Mouse (Mus musculus): ENCODE measurements at regions not wholly inside any gene's neighbourhood (a gene's known extent, or its start where the extent isn't known, plus 50 kb on each side); places are given as distances from the start of the nearest gene placed in this dataset.
A peak's percentile ranks its signal among the peaks of the same experiment; 100 is the strongest.

DNA sequence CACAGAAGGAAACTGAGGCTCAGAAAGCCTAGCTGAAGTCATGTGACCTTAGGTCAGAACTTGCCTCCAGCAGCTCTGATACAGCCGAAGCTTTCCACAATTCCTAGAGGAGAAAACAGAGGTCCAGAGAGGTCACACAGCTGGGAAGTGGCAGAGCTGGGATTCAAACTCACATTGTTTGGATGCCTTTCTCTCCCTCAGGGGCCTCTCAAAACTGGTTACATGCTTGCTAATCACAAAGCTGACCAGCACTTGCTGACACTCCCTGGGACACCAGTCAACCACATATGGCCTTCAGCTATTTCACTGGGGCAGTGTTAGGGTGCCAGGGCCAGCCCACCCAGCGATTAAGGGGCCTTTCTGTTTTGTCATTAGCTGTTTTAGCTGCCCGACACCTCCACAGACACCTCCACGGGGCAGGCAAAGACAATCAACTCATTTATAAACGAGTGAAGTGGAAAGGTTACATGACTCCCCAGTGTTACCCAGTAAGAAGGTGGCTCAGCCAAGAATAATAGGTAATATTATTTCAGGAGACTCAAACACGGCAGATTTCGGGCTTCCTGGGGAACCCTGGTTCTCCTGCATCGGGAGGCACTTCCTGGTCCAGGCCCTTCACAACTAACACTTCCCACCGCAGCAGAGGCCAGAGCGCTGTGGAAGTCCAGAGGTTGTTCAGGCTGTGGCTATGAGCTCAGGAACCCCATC, 71.4 kb downstream of the 2410131K14Rik start:
- no peak for DNase-seq (ENCODE audit: extremely low spot score in 1 of 2, low spot score in 1 of 2)

DNA sequence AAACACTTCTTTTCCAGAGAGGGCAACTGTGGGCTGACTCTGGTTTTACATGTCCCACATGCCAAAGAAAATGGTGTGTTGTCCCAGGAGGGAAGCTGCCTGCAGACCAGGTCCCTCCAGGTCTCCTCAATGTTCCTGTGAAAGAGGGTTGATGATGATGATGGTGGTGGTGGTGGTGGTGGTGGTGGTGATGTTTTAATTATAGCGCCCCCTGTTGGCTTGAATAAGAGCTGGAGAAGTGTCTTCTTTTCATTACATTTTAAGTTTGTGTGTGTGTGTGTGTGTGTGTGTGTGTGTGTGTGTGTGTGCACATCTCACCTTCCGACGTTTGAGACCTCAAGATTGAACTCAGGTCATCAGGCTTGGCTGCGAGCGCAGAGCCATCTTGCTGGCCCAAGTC, 73.0 kb downstream of the 2410131K14Rik start:
- no peak for DNase-seq (ENCODE audit: extremely low spot score in 1 of 2, low spot score in 1 of 2)

DNA sequence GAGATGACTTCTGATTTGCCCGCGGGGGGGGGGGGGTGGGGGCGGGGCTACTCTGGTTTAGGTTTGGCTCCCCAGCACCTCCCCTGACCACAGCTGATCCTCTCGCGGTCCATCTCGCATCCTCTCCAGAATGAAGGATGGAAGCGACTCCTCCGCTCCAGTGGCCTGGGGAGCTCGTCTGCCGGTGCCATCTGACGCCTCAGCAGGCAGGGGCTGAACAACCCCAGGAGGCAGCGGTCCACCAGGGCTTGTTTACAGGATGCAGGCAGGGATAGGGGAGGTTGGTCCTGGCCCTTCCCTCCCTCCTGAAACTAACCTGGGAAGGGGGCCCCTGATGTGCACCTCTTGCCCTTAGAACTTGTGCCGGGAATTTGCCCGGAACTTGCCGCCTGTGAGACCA, 73.9 kb downstream of the 2410131K14Rik start:
- no peak for DNase-seq (ENCODE audit: extremely low spot score in 1 of 2, low spot score in 1 of 2)

- DNase-seq (ENCODE audit: extremely low spot score in 1 of 2, low spot score in 1 of 2) = no peak
Measured at GRCm38 (mm10) chr5:118321719-118322455, 76.9 kb downstream of the 2410131K14Rik start.

- DNase-seq (ENCODE audit: extremely low spot score in 1 of 2, low spot score in 1 of 2) = no peak
Measured at GRCm38 (mm10) chr5:118323151-118323550, 78.1 kb downstream of the 2410131K14Rik start.

GRCm38 (mm10) chr5:118326837-118327541, 82.0 kb downstream of the 2410131K14Rik start:
- DNase-seq (ENCODE audit: extremely low spot score in 1 of 2, low spot score in 1 of 2) = peak; percentile 35 to 43

DNA sequence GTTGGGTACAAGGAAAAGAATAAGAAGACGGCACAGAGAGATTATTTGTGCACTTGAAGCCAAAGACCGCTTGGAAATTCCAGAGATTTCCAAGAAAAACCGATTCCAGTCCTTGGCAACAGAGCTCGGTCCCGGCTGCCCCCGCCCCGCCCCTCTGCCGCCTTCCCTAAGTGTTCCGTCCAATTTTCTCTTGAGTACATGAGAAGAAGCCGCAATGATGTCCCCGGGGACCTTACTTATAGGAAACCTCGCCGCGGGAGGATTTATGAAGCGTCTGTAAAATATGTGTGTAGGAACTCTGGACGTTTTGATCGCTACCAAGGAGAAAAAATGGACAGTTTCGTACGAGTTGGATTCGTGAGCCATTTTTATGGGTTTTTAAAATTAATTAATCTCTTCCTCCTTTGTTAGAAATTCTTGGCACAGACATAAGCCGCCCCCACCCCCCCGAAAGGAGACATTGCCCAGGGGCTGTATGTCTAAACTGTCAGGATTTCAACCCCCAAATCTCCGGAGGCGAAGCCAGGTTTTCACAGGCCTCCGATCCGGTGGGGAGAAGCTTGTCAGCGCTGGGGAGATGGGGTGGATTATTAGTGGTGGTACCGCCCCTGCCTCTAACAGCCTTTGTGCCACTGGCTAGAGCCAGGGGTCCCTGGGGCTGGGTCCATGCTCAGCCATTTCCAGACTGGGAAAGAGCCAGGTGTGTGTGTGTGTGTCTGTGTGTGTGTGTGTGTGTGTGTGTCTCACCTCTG, 83.1 kb downstream of the 2410131K14Rik start:
- DNase-seq (ENCODE audit: extremely low spot score in 1 of 2, low spot score in 1 of 2) = no peak

GRCm38 (mm10) chr5:118329143-118329542, 84.1 kb downstream of the 2410131K14Rik start:
- DNase-seq (ENCODE audit: extremely low spot score in 1 of 2, low spot score in 1 of 2) = no peak

DNA sequence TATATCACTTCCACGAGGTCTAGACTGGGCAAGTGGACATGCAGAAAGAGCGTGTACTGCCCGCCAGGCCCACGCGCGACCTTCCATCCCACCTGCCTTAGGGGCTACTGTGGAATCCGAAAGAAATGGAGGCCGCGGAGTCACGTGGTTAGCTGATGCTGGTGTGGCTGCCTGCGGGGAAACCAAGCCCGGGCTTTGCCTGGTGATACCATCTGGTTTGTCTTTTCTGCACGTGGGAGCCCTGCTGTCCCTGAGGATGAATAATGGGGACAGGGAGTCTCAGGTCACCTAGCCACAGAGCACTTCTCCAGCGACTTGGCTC, 86.2 kb downstream of the 2410131K14Rik start:
- no peak for DNase-seq (ENCODE audit: extremely low spot score in 1 of 2, low spot score in 1 of 2)

DNA sequence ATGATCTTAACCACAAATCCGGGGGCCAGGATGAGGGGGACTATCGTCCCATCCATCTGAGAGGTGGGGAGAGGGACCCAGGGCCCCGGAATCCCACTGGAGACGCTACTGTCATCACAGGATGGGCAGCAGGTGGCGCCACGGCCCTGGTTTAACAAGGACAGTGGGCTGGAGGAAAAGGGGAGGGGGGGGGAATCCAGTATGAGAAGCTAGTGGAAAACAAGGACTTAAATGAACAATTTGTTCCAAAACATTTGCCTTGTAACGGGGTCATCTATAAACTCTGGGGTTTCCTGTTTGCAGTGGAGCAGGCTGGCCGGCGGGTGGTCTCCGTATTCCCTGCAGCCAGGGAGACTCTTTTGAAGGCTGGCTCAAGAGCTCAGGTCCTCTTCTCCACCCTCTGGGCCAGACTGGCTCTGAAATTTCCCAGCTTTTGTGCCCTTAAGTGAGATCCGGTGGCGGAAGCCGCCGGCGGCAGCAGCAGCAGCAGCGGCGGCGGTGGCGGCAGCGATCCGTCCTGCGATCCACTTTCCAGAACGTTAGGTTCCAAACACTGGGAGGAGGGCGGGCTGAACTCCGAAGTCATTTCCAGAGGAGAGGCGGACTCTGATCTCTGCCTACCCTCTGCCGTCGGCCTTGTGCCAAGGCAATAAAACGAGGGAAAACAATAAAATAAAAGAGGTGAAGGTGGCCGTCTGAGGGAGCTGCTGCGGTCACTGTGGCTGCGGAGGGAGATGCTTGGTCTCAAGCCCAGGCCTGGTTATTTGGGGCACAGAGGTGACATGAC, 86.8 kb downstream of the 2410131K14Rik start:
- peak; percentile 76 to 90 for DNase-seq (ENCODE audit: extremely low spot score in 1 of 2, low spot score in 1 of 2)

DNA sequence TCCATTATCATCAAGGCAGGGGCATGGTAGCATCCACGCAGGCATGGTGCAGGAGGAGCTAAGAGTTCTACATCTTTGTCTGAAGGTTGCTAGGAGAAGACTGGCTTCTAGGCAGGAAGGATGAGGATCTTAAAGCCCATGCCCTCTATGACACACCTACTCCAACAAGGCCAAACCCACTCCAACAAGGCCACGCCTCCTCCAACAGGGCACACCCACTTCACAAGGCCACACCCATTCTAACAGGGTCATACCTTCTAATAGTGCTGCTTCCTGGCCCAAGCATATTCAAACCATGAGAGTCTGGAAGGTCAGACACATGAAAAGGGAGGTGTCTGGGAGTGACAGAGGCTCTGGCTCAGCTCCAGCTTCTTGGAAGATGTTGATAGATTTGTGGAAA, 89.0 kb downstream of the 2410131K14Rik start:
- DNase-seq (ENCODE audit: extremely low spot score in 1 of 2, low spot score in 1 of 2) = no peak

- no peak for DNase-seq (ENCODE audit: extremely low spot score in 1 of 2, low spot score in 1 of 2)
Measured at GRCm38 (mm10) chr5:118338186-118338585, 93.2 kb downstream of the 2410131K14Rik start.

GRCm38 (mm10) chr5:118339676-118340661, 94.9 kb downstream of the 2410131K14Rik start:
- no peak for DNase-seq (ENCODE audit: extremely low spot score in 1 of 2, low spot score in 1 of 2)

DNA sequence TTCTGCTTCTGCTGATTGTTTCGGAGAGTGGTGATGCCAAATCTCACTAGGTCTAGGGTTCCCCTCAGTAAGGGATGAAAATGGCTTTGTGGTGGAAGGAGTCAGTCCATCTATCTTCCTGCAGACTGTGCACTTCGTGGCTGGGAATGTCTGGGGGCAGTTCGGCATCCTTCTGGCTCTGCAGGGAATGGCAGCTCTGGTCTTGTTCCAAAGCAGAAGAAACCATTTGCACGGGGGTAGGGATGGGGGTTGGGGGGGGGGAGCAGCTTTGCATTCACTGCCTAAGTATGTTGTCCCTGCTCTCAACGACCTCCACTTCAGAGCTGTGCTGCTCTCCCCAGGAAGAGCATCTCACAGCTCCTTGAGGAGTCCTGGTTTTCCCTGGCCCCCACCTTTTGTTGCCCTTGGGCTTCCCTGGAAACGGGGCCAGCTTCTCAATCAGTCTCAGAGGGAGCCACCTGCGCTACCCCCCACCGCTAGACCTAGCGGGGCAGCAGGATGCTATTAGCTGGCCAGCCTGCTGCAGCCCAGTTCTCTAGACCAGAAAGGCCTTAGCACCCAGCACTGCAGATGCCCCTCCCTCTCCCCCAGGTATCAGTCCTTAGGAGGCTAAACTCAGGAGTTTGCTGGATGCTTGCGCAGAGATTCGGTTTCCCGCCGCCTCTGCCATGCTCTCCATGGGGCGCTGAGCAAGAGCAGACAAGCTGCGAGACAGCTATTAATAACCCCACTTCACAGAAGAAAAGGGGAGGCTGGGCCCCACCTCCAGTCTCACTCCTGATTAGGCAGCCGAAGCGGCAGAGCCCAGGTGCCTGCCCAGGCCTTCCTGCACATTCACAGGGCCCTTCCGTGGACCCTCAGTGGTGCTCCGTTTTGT, 98.7 kb downstream of the 2410131K14Rik start:
- no peak for DNase-seq (ENCODE audit: extremely low spot score in 1 of 2, low spot score in 1 of 2)

DNA sequence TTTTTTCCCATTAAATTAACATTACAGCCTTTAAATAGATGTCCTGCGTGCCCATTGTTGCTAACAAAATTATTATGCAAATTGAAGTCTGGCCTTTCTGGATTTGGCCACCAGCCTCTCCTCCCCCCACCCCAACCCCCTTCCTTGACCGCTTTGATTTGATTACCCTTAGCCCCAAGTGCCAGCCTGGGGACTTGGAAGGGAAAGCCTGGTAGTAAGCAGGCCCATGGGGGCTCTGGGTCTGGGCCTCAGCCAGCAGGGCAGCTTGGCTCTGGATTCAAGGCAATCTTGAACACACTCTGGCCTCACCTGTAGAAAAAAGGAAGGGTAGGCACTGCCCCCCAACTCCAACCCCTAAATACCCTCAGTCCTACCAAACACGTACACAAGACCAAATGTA, 100.2 kb downstream of the 2410131K14Rik start:
- no peak for DNase-seq (ENCODE audit: extremely low spot score in 1 of 2, low spot score in 1 of 2)

DNA sequence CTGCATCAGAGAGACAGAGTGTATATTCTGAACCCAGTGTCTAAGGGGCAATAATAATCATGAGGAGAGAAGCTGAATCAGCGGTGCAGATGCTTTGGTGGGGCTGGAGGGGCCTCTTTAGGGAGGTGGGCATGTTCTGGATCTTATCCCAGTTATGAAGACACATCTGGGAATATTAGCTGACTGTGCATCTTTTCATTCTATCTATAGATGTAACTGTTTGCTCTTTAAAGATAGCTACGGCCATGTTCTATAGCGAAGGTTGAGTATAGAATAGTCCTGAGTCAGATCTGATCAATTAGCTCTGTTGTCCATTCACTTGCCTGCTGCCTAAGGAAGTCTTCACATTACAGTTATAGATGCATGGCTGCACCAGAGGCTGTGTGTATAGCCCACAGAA, 104.0 kb downstream of the 2410131K14Rik start:
- no peak for DNase-seq (ENCODE audit: extremely low spot score in 1 of 2, low spot score in 1 of 2)

DNA sequence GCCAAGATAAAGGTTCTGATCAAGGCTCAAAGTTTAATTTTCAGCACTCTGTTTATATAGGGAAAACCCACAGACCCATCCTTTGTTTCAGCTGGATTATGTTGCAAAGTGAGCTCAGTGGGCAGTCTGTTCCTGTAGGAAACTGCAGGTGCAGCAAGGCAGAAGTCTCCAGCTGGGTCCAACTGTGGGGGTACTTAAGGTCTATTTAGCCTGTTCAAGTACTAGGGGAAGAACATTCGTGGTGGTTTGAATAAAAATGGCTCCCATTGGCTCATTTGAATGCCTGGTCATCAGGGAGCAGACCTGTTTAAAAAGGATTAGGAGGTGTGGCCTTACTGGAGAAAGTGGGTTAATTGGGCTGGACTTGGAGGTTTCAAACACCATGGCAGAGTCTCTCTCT, 106.3 kb downstream of the 2410131K14Rik start:
- no peak for DNase-seq (ENCODE audit: extremely low spot score in 1 of 2, low spot score in 1 of 2)

DNA sequence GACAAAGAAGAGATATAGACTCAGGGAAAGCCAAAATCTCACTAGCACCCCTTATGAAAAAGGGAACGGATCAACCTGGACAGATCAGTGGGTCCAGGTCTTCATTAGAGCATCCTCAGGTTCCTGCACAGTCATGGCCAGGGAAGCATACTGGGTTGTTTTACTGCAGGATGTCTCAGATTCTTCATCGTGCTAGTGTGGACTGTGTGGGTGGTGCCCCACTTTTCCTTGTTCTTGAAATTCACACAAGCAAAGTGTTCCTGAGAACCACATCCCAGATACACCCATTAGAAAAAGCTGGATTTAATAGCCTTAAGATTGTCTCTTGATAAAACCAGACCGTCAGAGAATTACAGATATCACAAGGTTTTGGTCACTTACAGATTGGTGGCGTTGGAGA, 107.1 kb downstream of the 2410131K14Rik start:
- no peak for DNase-seq (ENCODE audit: extremely low spot score in 1 of 2, low spot score in 1 of 2)

All from layer of hippocampus, postnatal 25 days (tissue).